Mouse (Mus musculus) urinary bladder, adult 18-20 months (tissue): ENCODE measurements around the gene Wdr27.

ENCODE experiments used
- DNase-seq, 2 experiments: peaks; one replicate each; pipeline ENCODE4 v3.0.0; 2022; ENCODE audit warnings: low spot score in 2 of 2, mixed read lengths in 2 of 2

Wdr27 gene

DNA sequence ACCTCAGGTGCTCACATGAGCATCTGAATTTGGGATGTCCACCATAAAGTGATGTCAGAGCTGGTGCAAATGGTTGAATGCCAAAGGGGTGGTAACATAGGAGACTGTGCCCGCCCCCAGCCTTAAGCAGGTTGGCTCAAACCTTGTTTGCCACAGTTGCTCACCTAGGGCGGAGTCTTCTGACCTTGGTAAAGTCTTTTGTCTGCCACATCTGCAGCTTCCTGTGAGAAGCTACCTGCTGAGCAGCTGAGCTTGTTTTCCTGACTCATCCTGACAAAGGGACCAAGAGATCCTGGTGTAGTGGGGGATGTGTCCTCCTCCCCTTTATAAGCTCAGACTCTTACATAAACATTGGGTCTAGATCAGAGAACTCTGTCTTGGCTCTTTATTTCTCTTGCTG, 125.0 kb downstream of the Wdr27 start:
- DNase-seq = no peak

GRCm38 (mm10) chr17:14816107-14816506, 126.9 kb downstream of the Wdr27 start:
- no peak for DNase-seq

GRCm38 (mm10) chr17:14815304-14815703, 127.7 kb downstream of the Wdr27 start:
- DNase-seq = no peak

- DNase-seq = no peak
These were observed 130.3 kb downstream of the Wdr27 start for GRCm38 (mm10) chr17:14812631-14813030.

GRCm38 (mm10) chr17:14812033-14812432, 130.9 kb downstream of the Wdr27 start:
- DNase-seq = no peak

DNA sequence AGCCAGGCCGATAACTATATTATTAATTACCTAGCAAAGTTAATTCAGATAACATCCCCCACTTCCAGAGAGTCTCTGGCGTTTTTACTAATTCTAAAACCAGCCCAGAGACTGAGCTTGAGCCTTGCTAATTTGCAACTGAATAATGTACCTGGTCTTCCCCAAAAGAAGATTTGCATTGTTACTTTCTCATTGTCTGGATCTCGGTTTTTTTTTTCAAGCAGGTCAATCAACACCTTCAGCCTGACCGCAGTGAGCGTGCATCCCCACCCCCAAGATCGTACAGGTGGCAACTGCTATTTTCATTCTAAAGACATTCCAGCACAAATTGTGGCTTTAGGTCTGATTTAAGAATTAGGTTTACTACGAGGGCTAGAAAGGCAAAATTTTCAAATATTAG, 136.2 kb downstream of the Wdr27 start:
- DNase-seq = no peak

DNA sequence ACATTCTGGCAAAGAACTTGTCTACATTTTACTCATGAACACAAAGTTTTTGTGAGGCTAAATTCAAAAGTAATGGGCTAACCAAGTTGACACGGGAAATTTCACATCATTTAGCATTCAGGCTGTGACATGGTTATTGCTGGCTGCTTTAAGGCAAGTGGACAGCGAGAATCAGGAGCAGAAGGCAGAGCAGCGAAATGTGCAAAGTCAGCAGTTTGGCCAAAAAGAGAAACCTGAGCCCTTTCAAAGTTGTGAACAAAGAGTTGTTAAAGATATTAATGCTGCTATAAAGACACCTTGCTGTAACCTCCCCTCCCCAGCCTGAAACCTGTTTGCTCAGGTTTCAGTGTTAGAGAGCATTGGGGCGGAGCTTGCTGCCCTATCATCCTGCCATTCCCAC, 143.7 kb downstream of the Wdr27 start:
- no peak for DNase-seq

- DNase-seq = no peak
These were observed 147.9 kb downstream of the Wdr27 start for GRCm38 (mm10) chr17:14795074-14795473.

- DNase-seq = peak in 1 of 2 experiments; percentile 37
These were observed 163.6 kb downstream of the Wdr27 start for GRCm38 (mm10) chr17:14779356-14779755.

DNA sequence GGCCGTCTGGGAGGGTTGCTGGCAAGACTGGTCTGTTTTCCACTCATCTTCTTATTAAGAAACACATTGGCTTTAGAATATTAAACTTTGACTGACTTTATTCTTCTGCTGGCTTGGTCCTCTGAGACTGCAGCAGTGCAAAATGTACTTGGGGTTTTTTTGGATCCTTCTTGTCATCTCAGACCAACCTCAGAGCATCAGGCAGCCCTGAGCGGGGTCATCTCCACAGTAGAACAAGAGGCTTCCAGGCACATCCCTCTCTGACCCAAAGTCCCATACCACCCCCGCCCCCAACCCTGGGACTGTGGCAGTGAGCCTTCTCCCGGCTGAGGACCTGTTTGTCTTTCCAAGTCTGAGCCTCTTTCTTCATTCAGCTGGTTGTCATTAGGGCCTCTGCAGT, 171.6 kb downstream of the Wdr27 start:
- no peak for DNase-seq

- no peak for DNase-seq
These were observed 172.6 kb downstream of the Wdr27 start for GRCm38 (mm10) chr17:14770377-14770776.
